Mouse (Mus musculus): ENCODE measurements around the gene Efhc1. TPM values are rescaled to one million over a fixed set of nuclear protein-coding genes. Genes with fewer than 3 reads are reported as not detected.

Gene Efhc1
- polyA plus RNA-seq, 1 experiment from 2014 or later = 3.2 TPM

DNA sequence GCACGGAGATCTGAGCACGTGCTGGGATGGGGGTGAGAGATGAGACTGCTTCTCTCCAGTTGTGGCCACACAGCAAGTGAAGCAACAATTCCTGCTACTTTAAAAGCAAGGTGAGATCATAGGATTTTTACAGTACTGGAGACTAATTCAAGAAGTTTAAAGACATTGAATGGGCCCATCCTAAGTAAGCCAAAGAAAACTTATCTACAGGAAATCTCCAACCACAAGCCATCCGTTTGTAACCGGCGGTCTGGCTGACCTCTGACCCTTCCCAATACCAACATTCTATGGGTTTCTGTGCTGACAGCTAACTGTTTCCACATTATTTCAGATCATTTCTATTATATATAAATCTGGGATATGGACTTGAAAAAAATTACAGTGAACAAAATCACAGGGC is 73.8 kb downstream of the Efhc1 start:
- ATAC-seq (replicated peaks; ENCODE audit: low FRiP score) = no peak
- H3K4me1 ChIP-seq = no peaks in the 10 kb centered on the region
- H3K4me2 ChIP-seq = no peak overlapping the region
- H3K9me3 ChIP-seq (replicated peaks) = no peaks in the 10 kb centered on the region
- no peaks in the 10 kb centered on the region for H3K27me3 ChIP-seq
- no peak overlapping the region for H3K27ac ChIP-seq
- no peak overlapping the region for H3K4me3 ChIP-seq (replicated peaks)
- H3K9ac ChIP-seq = no peak overlapping the region
- H3K36me3 ChIP-seq = no peaks in the 10 kb centered on the region; the same call in 1 of the 2 replicates
- 60% methylated on average over 5 of the region's 5 CpGs for WGBS

DNA sequence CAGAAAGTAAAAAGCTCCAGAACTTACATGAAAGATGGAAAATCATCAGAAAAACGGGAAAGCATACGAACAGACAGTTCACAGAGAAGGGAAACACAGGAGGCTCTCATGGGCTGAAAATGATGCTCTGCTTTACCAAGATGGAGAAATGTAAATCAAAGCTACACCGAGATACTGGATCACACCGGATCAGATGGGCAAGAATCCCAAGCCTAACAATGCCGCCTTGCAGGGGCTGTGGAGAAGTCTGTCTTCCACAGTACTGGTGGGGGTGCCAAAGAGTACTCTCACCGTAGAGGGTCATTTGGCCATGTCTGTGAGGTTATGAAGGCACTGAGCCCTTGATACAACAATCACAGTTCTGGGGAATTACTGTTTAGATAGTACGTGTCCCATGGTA is 75.1 kb downstream of the Efhc1 start:
- Histone ChIP-seq H3K9ac (no peak overlapping the region), H3K27ac (no peak overlapping the region), H3K27me3 (no peaks in the 10 kb centered on the region), H3K4me2 (no peak overlapping the region), H3K36me3 (peaks cover 3% of the 10 kb centered on the region; the same call in 1 of the 2 replicates), H3K9me3 (replicated peaks) (no peaks in the 10 kb centered on the region), H3K4me3 (replicated peaks) (no peak overlapping the region), H3K4me1 (no peaks in the 10 kb centered on the region)
- 82% methylated on average over 7 of the region's 7 CpGs for WGBS
- ATAC-seq (replicated peaks; ENCODE audit: low FRiP score) = no peak

- H3K36me3 ChIP-seq = 0 out of 2 replicates have a peak, but pooled peaks cover 3% of the 10 kb centered on the region
- no peak overlapping the region for H3K4me3 ChIP-seq (replicated peaks)
- no peaks in the 10 kb centered on the region for H3K9me3 ChIP-seq (replicated peaks)
- 92% methylated on average over 4 of the region's 4 CpGs for WGBS
- H3K4me1 ChIP-seq = 0 out of 2 replicates have a peak, but pooled peaks cover 2% of the 10 kb centered on the region
- no peak overlapping the region for H3K9ac ChIP-seq
- H3K27me3 ChIP-seq = no peaks in the 10 kb centered on the region
- no peak overlapping the region for H3K4me2 ChIP-seq
- ATAC-seq (replicated peaks; ENCODE audit: low FRiP score) = no peak
- no peak overlapping the region for H3K27ac ChIP-seq
These were observed 77.6 kb downstream of the Efhc1 start for GRCm38 (mm10) chr1:21029000-21029399.

- no peaks in the 10 kb centered on the region for H3K27me3 ChIP-seq
- no peaks in the 10 kb centered on the region for H3K9me3 ChIP-seq (replicated peaks)
- ATAC-seq (replicated peaks; ENCODE audit: low FRiP score) = no peak
- no peak overlapping the region for H3K4me2 ChIP-seq
- no peak overlapping the region for H3K9ac ChIP-seq
- 90% methylated on average over 2 of the region's 2 CpGs for WGBS
- H3K36me3 ChIP-seq = 0 out of 2 replicates have a peak, but pooled peaks cover 10% of the 10 kb centered on the region
- H3K4me1 ChIP-seq = 0 out of 2 replicates have a peak, but pooled peaks cover 2% of the 10 kb centered on the region
- no peak overlapping the region for H3K27ac ChIP-seq
- no peak overlapping the region for H3K4me3 ChIP-seq (replicated peaks)
These were observed 80.2 kb downstream of the Efhc1 start for GRCm38 (mm10) chr1:21031650-21032049.

GRCm38 (mm10) chr1:21033065-21033791 is 81.8 kb downstream of the Efhc1 start:
- H3K27ac ChIP-seq = no peak overlapping the region
- H3K27me3 ChIP-seq = no peaks in the 10 kb centered on the region
- no peak overlapping the region for H3K9ac ChIP-seq
- WGBS = 82% methylated on average over 11 of the region's 11 CpGs
- H3K9me3 ChIP-seq (replicated peaks) = no peaks in the 10 kb centered on the region
- H3K4me3 ChIP-seq (replicated peaks) = no peak overlapping the region
- no peak overlapping the region for H3K4me2 ChIP-seq
- ATAC-seq (replicated peaks; ENCODE audit: low FRiP score) = 0 out of 2 replicates have a peak, but pooled peaks have one; percentile 2
- H3K36me3 ChIP-seq = 0 out of 2 replicates have a peak, but pooled peaks cover 13% of the 10 kb centered on the region
- H3K4me1 ChIP-seq = 0 out of 2 replicates have a peak, but pooled peaks cover 2% of the 10 kb centered on the region

GRCm38 (mm10) chr1:21033792-21034119 is 82.3 kb downstream of the Efhc1 start:
- Histone ChIP-seq H3K36me3 (0 out of 2 replicates have a peak, but pooled peaks cover 13% of the 10 kb centered on the region), H3K27ac (no peak overlapping the region), H3K9me3 (replicated peaks) (no peaks in the 10 kb centered on the region), H3K27me3 (no peaks in the 10 kb centered on the region), H3K9ac (no peak overlapping the region), H3K4me1 (0 out of 2 replicates have a peak, but pooled peaks cover 2% of the 10 kb centered on the region), H3K4me3 (replicated peaks) (no peak overlapping the region), H3K4me2 (no peak overlapping the region)
- ATAC-seq (replicated peaks; ENCODE audit: low FRiP score) = peak; percentile 76; the same call in 1 of the 2 replicates

DNA sequence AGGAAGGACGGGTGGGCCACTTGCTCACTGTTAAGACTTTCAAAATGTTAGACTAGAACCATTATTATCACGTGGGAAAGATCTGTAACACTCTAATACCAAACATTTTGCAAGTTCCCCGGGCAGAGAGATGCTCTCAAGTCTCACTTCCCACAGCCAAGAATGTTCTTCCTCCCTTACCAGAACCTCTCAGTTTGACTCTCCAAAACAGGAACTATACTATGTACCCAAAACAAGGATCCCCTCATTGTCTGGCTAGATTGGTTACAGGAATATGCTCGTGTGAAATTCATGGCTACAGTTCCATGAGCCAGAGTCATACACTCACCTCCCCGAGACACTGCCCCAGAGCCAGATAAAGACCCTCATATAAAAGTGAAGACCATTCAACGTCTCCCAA is 84.5 kb downstream of the Efhc1 start:
- no peaks in the 10 kb centered on the region for H3K9me3 ChIP-seq (replicated peaks)
- no peak overlapping the region for H3K9ac ChIP-seq
- no peak overlapping the region for H3K4me2 ChIP-seq
- H3K4me1 ChIP-seq = peaks cover 14% of the 10 kb centered on the region; the same call in 1 of the 2 replicates
- no peak overlapping the region for H3K27ac ChIP-seq
- no peaks in the 10 kb centered on the region for H3K27me3 ChIP-seq
- H3K4me3 ChIP-seq (replicated peaks) = no peak overlapping the region
- WGBS = 83% methylated on average over 6 of the region's 6 CpGs
- ATAC-seq (replicated peaks; ENCODE audit: low FRiP score) = no peak
- 0 out of 2 replicates have a peak, but pooled peaks cover 10% of the 10 kb centered on the region for H3K36me3 ChIP-seq

GRCm38 (mm10) chr1:21037881-21038601 is 86.6 kb downstream of the Efhc1 start:
- no peak overlapping the region for H3K9ac ChIP-seq
- H3K9me3 ChIP-seq (replicated peaks) = no peaks in the 10 kb centered on the region
- H3K27me3 ChIP-seq = no peaks in the 10 kb centered on the region
- no peak overlapping the region for H3K4me2 ChIP-seq
- ATAC-seq (replicated peaks; ENCODE audit: low FRiP score) = no peak
- no peak overlapping the region for H3K4me3 ChIP-seq (replicated peaks)
- WGBS = 86% methylated on average over 6 of the region's 6 CpGs
- 0 out of 2 replicates have a peak, but pooled peaks cover 10% of the 10 kb centered on the region for H3K36me3 ChIP-seq
- H3K4me1 ChIP-seq = peaks cover 19% of the 10 kb centered on the region; the same call in 1 of the 2 replicates
- no peak overlapping the region for H3K27ac ChIP-seq

GRCm38 (mm10) chr1:21039564-21039963 is 88.1 kb downstream of the Efhc1 start:
- Histone ChIP-seq H3K4me2 (no peak overlapping the region), H3K27me3 (no peaks in the 10 kb centered on the region), H3K9me3 (replicated peaks) (no peaks in the 10 kb centered on the region), H3K36me3 (0 out of 2 replicates have a peak, but pooled peaks cover 10% of the 10 kb centered on the region), H3K4me1 (peaks cover 17% of the 10 kb centered on the region; the same call in 1 of the 2 replicates), H3K9ac (no peak overlapping the region), H3K27ac (no peak overlapping the region), H3K4me3 (replicated peaks) (no peak overlapping the region)
- 94% methylated on average over 3 of the region's 3 CpGs for WGBS
- ATAC-seq (replicated peaks; ENCODE audit: low FRiP score) = no peak

- H3K9ac ChIP-seq = no peak overlapping the region
- no peaks in the 10 kb centered on the region for H3K9me3 ChIP-seq (replicated peaks)
- H3K36me3 ChIP-seq = 0 out of 2 replicates have a peak, but pooled peaks cover 5% of the 10 kb centered on the region
- H3K4me1 ChIP-seq = peaks cover 17% of the 10 kb centered on the region; the same call in 1 of the 2 replicates
- ATAC-seq (replicated peaks; ENCODE audit: low FRiP score) = no peak
- no peak overlapping the region for H3K27ac ChIP-seq
- H3K4me3 ChIP-seq (replicated peaks) = no peak overlapping the region
- H3K4me2 ChIP-seq = no peak overlapping the region
- 81% methylated on average over 7 of the region's 7 CpGs for WGBS
- no peaks in the 10 kb centered on the region for H3K27me3 ChIP-seq
These were observed 88.7 kb downstream of the Efhc1 start for GRCm38 (mm10) chr1:21040173-21040572.
